Mouse (Mus musculus): ENCODE measurements around the gene St6galnac3.

St6galnac3 gene

DNA sequence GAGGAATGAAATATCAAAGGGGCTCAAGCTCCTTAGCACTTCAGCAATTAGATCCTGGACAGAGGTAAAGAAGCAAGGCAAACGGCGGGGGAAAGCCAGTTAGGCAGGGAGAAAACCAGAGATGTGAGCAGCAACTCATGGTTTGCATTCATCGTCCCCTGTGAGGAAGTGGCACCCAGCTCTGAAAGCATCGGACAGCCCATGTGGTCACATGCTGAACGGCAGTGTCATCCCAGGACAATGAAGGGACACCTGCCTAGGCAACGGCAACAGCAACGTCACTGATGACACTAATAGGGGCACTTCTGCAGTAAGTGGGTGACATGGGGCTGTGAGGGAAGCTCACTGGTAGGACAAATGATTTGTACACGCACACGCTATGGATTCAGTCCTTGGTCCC, 249.1 kb downstream of the St6galnac3 start:
- no peak for DNase-seq (ENCODE audit: low read depth in 1 of 2, low spot score in 2 of 2)

DNA sequence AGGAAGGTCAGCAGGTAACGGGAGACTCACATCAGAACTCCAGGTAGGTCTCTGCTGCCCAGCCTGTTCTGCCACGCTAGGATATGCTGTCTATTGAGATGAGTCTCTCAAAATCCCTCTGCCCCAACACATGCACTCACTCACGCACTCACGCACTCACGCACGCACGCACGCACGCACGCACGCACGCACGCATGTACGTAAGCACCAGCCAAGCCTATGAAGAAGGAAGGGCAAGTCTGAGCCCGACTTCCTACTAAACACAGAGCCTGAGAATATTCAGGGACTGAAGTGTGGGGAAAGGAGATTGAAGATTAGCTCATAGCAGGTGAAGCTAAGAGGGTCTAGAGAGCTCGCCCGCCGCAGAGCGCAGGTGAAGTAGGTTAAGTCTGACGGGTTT, 249.5 kb downstream of the St6galnac3 start:
- no peak for DNase-seq (ENCODE audit: low read depth in 1 of 2, low spot score in 2 of 2)

DNA sequence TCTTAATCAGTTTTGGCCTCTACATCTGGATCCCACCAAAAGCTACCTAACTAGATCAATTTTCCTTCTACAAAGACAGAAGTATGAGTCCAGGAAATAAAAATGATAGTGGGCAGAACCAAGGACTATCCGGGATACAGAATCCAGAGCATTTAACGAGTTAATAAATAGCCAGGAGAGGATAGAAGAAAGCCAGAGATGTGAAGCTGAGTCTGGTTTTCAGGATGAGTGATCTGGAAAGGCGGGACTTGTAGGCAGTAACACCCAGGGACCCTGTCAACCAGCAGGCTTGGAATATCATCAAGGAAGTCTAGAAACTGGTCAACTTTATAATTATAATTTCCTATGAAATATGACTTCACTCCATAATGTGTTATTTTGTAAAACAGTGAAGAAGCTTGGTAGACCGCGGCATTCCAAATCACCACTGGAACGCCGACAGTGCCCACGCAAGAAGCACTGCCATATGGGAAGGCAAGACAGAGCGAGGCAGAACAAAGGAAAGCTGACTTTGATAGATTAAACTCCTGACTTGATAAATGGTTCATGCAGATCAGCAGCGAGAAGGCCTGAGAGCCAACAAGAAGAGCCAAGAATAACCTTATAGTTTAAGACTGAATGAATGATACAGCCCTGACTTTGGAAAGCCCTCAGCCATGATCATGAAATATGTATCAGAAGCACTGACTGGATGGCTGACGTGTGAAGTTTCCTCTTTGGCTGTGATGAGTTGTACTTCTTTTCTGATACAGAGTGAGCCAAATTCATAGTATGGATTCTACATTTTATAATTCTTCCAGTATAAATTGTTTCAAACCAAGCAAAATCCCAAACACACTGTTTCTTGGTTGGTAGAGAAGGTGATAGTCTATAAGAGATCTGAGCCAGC, 252.1 kb downstream of the St6galnac3 start:
- no peak for DNase-seq (ENCODE audit: low read depth in 1 of 2, low spot score in 2 of 2)

DNA sequence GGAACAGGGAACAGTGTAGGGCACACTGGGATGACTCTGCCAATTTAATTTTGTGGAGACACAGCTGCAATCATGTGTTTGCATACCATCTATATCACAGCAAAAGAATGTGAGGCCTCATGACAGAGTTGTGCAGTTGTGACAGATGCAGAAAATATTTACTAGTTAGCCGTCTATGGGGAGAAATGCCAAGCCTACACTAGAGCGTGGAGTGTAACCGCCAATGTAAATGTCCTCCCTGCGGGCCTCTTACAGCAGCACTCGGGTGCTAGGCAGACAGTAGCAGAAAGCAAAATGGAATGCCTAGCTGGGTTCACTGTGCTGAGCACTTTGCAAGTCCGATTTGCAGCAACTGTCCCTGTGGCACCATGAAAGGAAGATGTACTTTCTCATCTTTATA, 261.1 kb downstream of the St6galnac3 start:
- no peak for DNase-seq (ENCODE audit: low read depth in 1 of 2, low spot score in 2 of 2)

DNA sequence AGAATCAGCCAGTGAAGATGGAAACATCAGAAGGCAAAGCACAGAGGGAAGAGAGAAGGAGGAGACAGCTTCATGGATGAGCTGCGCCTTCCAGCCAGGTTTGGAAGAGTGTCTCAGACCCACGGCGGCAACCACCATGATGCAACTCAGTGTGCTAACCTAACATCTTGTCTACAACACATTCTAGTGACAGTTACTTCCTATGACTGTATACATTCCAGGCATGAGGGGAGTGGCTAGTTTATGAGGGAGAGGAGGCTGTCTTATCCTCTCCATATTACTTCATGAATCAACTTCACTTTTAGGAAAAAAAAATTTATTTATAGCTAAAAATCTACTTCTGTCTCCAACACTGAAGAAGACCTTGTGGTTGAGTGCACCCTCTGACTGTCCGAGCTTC, 264.8 kb downstream of the St6galnac3 start:
- no peak for DNase-seq (ENCODE audit: low read depth in 1 of 2, low spot score in 2 of 2)

DNA sequence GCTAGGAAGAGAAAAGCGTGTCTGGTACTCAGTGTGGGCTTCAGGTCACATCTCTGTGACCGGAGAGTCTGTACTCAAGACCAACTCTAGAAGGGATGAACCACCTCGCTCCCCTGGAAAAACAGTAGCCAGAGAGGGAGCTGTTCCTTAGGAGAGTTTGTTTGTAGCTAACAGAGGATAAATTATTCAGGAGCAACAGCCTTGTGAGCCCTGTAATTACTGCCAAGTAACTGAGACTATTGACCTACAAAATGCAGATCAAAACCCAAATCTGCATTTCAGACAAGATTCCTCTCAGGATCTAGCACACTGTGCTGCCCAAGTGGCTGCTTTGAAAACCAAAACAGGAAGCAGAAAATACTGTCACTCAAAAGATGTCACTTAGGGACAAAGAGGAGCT, 266.4 kb downstream of the St6galnac3 start:
- DNase-seq (ENCODE audit: low read depth in 1 of 2, low spot score in 2 of 2) = no peak

DNA sequence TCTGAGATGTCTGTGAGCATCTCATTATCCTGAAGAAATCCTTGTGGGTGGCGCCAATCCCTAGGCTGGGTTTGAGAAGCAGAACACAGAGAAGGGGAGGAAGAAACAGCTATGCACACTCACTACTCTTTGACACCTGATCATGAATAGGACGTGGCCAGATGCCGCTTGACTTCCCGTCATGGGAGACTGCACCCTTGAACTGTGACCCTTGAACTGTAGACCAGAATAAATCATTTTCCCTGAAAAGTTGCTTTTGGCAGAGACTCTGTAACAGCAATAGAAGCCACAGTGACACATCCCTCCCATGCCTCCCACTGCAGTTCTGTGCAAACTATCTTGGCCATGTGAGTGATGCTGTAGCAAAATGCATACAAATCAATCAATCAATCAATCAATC, 267.3 kb downstream of the St6galnac3 start:
- DNase-seq (ENCODE audit: low read depth in 1 of 2, low spot score in 2 of 2) = no peak

DNA sequence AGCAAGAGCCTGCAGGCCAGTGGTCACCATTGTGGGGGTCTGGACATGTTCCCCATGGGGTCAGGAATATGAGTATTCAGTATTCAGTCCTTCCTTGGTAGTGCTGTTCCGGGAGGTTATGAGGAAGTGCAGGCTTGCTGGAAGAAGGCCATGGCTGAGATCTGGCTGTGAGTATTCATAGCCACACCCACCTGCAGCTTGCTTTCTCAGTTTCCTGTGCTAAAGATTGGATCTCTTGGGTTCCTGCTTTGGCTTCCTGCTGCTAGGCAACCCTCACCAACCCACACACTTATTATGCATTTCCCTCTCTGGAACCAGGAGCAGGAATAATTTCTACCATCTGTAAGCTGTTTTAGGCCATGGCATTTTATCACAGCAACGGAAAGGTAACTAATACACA, 267.8 kb downstream of the St6galnac3 start:
- no peak for DNase-seq (ENCODE audit: low read depth in 1 of 2, low spot score in 2 of 2)

DNA sequence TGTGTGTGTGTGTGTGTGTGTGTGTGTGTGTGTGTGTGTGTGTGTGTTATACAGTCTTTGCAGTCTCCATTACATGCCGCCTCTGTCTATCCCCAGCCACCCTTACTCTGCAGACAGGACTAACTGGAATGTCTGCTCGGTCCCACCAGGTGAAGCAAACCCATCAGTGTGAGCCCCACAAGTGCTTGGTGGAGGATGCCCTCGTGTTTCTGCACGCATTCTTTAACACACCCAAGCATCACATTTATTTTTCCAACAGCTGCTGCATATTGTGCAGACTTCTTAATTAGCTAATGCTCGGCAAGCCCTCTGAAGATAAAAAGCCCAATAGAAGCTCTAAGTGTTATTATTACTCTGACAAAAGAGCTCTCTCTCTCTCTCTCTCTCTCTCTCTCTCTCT, 268.7 kb downstream of the St6galnac3 start:
- no peak for DNase-seq (ENCODE audit: low read depth in 1 of 2, low spot score in 2 of 2)

DNA sequence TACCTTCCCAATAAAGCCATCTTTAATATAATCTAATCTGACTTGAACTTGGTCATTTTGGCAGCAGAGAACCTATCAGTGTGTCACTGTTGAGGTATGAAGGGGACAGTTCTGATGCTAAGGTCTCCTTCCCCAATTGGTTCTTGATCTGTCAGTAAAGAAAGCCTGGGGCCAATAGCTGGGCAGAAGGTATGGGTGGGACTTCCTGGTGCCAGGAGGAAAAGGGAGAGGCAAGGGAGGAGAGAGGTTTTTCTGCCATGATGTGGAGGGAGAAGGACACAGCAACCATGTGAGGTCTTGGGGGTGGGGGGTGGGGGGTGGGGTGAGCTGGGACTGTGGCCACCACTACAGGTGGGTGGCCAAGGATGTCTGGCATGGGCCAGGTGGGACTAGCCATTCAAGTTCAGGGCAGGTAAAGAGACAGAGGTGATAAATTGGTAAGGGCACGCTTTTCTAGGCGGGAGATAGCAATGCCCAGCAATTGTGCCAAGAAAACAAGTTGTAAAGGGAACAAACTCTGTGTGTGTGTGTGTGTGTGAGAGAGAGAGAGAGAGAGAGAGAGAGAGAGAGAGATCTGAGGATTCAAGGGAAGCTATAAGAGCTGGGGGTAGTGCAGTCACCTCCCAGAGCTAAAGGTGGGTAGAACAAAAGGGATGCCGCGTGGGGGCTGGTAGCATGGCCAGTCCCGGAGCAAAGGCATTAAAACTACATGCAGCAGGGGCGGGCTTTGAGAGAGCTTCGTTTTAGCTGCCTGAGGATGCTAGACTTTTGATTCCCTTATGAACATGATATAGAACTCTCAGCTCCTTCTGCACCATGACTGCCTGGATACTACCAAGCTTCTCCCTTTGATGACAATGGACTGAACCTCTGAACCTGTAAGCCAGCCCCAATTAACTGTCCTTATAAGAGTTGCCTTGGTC, 271.6 kb downstream of the St6galnac3 start:
- no peak for DNase-seq (ENCODE audit: low read depth in 1 of 2, low spot score in 2 of 2)

DNA sequence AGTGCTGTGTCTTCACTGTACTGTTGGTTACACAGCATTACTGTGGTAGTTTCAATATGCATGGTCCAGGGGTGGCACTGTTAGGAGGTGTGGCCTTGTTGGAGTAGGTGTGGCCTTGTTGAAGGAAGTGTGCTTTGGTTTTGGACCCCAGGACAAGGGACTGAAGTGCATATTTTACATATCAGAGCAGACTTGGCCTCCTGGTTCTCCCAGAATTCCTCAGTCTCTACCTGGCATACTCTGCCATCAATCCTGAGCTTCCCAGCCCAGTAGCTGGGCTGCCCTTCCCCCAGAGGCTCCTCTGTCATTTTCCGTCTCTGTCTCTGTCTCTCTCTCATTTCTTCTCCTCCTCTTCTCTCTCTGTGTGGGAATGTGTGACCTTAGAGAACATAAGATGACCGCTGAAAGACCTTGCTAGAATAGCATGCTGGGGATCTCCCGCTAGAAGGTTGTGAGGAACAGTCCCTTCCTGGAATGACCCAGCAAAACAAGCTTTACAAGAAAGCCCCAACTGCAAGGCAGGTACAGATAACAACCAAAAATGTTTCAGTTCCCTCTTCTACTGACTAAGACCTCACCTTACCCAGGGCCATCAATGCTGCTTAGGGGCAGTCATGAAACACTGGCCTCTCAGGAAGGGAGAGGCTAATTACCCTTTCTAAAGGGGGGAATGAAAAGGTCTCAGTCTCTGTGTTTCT, 272.5 kb downstream of the St6galnac3 start:
- no peak for DNase-seq (ENCODE audit: low read depth in 1 of 2, low spot score in 2 of 2)

DNA sequence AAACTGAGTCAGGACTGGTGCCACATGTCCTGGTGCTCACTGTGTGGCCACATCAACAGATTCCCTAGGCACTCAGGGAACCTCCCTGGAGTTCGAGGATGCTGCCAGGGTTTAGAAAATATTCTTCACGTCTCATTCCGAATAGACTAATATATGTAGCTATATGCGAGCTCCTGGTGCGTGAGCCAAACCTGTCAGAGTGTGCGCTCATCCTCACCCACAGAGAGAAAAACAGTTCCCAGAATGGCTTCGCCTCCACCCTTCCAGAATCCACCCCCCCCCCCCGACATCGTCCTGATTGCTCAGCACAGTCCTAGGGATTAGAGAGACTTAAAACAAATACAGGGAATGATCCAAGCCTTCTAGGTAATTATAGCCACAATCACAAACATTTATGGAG, 283.6 kb downstream of the St6galnac3 start:
- no peak for DNase-seq (ENCODE audit: low read depth in 1 of 2, low spot score in 2 of 2)

DNA sequence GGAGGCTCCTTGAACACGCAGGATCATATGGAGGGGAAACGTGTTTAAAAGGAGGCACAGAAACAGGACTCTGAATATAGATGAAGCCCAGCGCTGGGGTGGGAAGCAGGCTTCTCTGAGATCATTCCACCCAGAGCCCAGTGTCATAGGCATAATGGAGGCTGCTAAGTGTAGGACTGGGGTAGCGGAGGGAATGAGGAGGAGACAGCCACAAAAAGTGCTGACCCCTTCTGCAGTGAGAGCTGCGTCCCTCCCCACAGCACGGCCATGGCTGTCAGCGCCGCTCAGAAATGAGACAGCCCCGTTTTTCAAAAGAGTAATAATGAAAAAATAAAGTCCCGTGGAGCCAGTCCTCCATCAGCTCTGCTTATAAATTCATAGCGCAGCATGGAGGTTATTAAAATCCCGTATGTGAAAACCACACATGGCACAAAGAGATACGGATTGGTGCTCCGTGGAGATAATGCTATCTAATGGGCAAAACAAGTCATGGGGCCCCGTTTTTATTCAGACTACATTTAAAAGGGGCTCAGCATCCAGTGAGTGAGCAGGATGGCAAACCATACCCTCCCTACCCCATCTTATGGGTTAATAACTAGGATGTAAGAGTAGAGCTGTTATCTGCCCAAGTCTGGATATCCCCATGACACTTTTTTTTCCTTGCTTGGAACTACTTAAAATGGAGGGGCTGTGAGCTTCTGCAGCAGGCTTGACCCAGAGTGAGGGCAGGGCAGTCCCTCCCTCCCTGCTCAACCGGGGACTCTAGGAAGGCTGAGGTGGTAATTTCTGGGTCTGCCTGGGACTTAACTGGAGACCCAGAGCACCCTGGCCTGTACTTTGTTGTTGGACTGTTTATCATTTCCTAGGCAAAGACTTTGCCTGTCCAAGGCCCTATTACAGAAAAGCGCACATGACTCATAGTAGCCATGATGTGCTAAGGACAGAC, 288.6 kb downstream of the St6galnac3 start:
- no peak for DNase-seq (ENCODE audit: low read depth in 1 of 2, low spot score in 2 of 2)

DNA sequence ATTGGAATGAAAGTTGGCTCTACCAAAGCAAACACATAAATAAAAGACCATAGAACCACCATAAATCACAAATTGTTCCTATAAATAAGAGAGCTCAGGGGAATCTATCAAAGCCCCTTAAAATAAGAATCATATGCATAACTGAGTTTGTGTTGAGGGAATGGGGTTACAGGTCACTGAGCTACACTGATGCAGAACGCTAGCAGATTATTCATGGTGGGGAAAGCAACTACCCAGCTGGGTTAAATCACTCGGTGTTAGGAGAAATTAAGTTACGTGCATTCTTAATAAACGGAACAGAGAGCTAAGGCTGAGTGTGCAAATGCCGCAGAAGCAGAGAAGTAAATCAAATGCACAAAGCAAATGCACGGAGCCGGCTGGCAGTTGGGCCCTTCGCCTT, 292.0 kb downstream of the St6galnac3 start:
- DNase-seq (ENCODE audit: low read depth in 1 of 2, low spot score in 2 of 2) = no peak

DNA sequence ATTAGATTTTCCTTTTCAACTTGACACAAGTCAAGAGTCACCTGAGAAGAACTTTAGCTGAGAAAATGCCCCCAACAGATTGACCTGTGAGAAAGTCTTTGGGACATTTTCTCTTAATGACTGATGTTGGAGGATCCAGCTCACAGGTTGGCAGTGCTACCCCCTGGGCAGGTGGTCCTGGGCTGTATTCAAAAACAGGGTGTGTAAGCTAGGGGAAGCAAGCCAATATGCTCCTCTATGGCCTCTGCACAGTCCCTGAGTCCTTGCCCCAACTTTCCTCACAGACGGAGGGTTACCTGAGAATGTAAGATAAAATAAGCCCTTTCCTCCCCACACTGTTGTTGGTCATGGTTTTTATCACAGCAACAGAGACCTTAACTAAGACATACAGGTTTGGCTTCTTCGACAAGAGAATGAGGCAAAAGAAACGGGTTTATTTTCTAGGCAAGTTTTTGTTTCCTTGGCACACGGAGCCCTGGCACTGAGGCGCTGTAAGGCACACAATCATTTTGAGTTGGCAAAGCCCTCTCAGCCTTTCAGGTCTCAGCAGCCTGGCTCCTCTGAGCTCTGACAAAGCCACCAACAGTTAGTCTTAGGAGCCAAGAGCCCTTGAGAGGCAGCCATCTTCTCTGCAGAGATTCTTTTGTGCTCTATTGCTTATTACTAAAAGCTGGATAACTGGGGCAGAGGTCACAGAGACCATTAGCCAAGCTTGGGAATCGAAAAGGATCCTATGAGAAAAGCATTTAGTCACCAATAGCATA, 292.7 kb downstream of the St6galnac3 start:
- DNase-seq (ENCODE audit: low read depth in 1 of 2, low spot score in 2 of 2) = no peak

DNA sequence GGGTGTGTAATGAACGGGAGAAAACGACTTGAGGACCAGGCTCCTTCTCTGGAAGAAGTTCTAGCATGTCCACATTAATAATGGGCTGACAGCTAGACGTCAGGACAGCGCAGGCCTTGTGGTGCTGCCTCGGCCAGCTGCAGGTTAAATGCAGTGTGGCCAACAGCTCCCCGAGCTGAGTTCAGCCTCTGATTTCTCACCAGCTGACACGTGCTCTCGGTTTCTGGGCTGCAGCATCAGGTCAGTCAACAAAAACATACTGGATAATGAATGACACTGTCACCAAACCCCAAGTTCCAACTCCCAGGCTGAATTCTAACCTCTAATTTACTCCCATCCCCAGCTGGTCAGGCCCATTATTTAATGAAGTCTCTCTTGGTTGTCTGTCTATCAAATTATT, 295.1 kb downstream of the St6galnac3 start:
- DNase-seq (ENCODE audit: low read depth in 1 of 2, low spot score in 2 of 2) = no peak

DNA sequence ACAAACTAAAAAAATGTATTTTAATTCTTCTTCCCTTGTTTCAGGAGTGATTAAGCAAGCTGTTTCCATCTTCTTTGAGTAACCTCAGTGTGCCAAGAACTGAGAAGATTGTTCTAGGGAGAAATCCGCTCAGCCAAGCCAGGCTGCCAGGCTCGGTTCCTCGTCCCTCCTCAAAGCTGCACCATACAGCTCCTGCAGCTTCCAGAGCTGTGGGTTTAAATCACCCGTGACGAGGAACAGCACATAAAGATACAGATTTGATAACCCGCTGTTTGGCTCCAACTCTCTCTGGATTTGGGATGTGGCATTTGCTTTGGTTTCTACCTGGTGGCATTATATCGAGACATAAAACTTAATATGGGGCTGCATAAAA, 303.1 kb downstream of the St6galnac3 start:
- DNase-seq (ENCODE audit: low read depth in 1 of 2, low spot score in 2 of 2) = no peak

DNA sequence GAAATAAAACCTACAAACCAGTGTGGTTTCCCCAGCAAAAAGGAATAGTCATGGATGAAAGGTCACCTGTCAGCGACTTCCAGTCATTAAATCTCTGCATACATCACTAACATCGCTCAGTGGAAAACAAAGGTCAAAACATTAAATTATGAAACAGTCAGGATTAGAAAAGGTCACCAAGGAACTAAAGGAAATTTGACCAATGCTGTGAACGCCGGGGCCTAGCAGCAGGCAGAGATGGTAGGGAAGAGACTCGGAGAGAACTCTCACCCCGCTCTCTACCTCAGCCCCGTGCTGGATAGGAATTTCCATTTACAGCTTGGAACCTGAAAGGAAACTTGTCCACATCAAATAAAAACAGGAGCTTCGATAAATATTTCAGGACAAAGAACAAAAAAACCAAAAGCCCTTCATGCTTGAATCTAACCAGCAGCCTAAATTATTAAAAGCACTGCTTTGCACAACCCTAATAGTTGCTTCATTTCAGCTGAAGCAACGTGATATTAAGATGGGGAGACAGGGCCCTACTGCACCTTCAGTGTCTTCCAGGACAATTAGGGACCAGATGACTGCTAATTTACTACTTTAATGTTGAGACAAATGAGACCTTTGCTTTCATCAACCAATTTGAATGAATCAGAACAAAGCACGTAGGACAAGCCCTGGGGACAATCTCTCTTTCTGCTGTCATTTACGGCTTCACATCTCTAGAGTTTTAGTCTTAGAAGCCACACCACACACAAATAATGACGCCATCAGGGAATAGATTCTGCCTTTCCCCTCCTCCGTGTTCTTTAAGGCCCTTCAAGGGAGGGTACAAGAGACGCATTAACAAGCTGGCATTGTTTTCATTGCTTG, 303.7 kb downstream of the St6galnac3 start:
- DNase-seq (ENCODE audit: low read depth in 1 of 2, low spot score in 2 of 2) = no peak

DNA sequence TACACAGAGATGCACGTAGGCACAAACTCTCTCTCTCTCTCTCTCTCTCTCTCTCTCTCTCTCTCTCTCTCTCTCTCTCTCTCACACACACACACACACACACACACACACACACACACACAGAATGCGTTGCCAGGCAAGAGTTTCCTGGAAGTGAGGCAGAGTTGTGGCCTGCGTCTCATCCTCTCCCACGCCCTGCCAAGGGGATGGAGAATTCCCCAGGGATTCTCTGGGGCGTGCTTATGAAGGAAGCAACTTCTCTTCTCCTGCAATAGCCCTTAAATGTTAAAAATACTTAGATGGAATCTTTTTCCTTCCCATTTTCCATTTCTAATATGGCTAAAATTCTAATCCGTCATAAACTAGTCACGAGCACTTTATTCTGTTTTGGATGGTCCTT, 305.6 kb downstream of the St6galnac3 start:
- DNase-seq (ENCODE audit: low read depth in 1 of 2, low spot score in 2 of 2) = no peak

All from monocyte, adult 2 months (primary cell).